Mouse (Mus musculus) heart, embryonic 12.5 days (tissue): ENCODE data around the gene Glb1. TPM values are rescaled to one million over a fixed set of nuclear protein-coding genes. Genes with fewer than 3 reads are reported as not detected.
"Not testable (repeated sequence)": the region's sequence is repeated elsewhere in the genome, so short reads cannot be mapped to it uniquely, and the experiment has no call there.

Experiments
- ATAC-seq: fragments of 200-750 bp; cut with Nextera tagmentation; 2 replicates; pipeline ENCODE4 v1.8.0; 2017; ENCODE audit warnings: moderate TSS enrichment, moderate library complexity; ENCODE audit not compliant: insufficient number of reproducible peaks, low FRiP score
- H3K27ac ChIP-seq: fragments of 300-500 bp; sonication (generic); 2 replicates; pipeline ENCODE4 v1.5.1; 2016; ENCODE audit warnings: mild to moderate bottlenecking, moderate library complexity; ENCODE audit not compliant: poor library complexity, severe bottlenecking
- H3K27me3 ChIP-seq: fragments of 300-500 bp; sonication (generic); replicated peaks from 2 replicates; pipeline ENCODE4 v1.6.1; 2016; ENCODE audit warnings: mild to moderate bottlenecking, moderate library complexity
- H3K36me3 ChIP-seq: fragments of 300-500 bp; sonication (generic); 2 replicates; pipeline ENCODE4 v1.6.1; 2016; ENCODE audit warnings: mild to moderate bottlenecking, moderate library complexity
- H3K4me1 ChIP-seq: fragments of 300-500 bp; sonication (generic); replicated peaks from 2 replicates; pipeline ENCODE4 v1.6.1; 2016; ENCODE audit warnings: mild to moderate bottlenecking
- H3K4me2 ChIP-seq: fragments of 300-500 bp; sonication (generic); 2 replicates; pipeline ENCODE4 v1.6.1; 2016; ENCODE audit warnings: mild to moderate bottlenecking, moderate library complexity
- H3K4me3 ChIP-seq: fragments of 300-500 bp; sonication (generic); 2 replicates; pipeline ENCODE4 v1.5.1; 2016; ENCODE audit warnings: mild to moderate bottlenecking
- H3K9ac ChIP-seq: fragments of 300-500 bp; sonication (generic); 2 replicates; pipeline ENCODE4 v1.6.1; 2016; ENCODE audit warnings: mild to moderate bottlenecking, moderate library complexity
- H3K9me3 ChIP-seq: fragments of 300-500 bp; sonication (generic); replicated peaks from 2 replicates; pipeline ENCODE4 v1.6.1; 2016; ENCODE audit warnings: mild to moderate bottlenecking, moderate library complexity
- WGBS: fragments of 180-500 bp; shearing (Covaris S2); methylation state at CpG from one replicate; pipeline ENCODE4 v1.1.7; 2016; 5-methylcytosine and 5-hydroxymethylcytosine counted together
- polyA plus RNA-seq: library from polyadenylated mRNA; unstranded; fragments of >200 nt; fragmentation: Nextera tagmentation; extraction: Ambion mirVana; gene quantifications from 2 replicates; pipeline ENCODE4 v1.2.1, GENCODE M21; 2016

The Glb1 gene
- 46.2 and 47.3 TPM in 2 replicates for polyA plus RNA-seq

DNA sequence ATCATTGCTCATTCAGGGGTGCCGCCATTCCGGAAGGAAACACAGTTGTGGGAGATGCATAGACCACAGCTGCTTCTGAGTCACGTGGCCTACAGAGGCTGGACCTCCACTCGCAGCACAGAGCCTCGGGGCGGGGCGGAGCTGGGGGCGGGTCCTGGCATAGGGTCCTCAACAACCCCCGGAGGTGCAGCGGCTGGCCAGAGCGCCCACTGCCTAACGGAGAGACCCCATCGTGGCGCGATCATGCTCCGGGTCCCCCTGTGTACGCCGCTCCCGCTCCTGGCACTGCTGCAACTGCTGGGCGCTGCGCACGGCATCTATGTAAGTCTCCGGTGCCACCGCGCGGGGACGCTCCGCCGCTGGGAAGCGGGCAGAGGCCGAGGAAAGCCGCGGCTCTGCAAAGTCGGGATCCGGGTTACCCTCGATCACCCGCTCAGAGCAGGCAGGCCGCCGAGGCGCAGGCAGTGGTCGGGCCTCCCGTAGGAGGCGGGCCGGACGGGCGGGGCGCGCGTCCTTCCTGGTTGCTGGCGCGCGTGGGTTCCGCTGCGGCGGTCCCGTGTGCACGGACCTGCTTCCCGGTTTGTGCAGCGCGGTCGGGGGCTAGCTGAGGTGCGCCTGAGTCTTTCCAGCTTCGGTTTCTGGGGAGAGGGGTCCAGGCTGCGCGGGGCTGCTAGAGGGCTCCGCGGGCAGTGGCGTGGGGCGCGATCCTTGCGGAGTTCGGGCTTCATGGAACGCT is at the start of gene Glb1, which contains the start of gene Tmppe:
TSS of gene Glb1 (plus strand) at position 128 of the 736 bp plus-strand sequence.
TSS of gene Tmppe (plus strand) at position 157 of the 736 bp plus-strand sequence.
- Histone ChIP-seq H3K9me3 (no peaks in the 10 kb centered on the region), H3K4me3 (peak within 1 kb of the TSS; percentile 93), H3K4me1 (peaks cover 11% of the 10 kb centered on the region; the same call in 1 of the 2 replicates), H3K9ac (peak within 1 kb of the TSS; percentile 88), H3K4me2 (peak within 1 kb of the TSS; percentile 89), H3K27me3 (no peaks in the 10 kb centered on the region), H3K36me3 (peaks cover 22% of the 10 kb centered on the region), H3K27ac (peak within 1 kb of the TSS; percentile 67)
- peak; percentile 97 for ATAC-seq
- under 1% methylated on average over 69 of the region's 73 CpGs for WGBS

DNA sequence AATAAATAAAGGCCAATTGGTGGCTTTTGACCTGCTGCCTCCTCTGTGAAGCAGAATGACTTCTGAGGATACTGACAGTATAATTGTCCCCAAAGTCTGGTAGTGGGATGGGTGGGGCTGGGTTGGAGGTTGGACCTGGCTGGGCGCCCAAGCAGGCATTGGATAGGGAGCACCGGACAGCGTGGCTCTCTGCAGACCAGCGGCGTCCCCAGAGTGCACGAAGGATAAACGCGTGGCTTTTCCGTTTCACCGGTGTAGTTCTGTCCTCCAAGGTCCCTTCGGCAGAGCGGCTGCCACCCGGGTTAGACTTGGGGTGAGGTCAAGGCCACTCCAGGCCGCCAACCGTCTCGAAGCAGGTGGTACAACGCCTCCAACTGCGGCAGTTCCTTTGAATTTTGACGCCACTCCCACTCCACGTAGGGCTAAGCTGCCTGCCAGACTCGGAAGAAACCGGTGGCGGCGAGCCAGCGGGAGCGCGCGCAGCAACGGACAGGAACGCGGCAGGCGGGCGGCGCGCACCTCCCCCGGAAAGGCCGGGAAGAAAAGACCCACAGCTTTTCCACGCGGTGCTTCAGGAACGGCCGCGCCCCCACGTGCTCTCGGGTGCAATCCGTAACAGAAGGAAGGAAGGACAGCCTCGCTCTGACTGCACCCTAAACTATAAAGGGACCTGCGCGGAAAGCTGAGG is 32.9 kb upstream of the Glb1 start:
- peak; percentile 75 for ATAC-seq
- no peaks in the 10 kb centered on the region for H3K27me3 ChIP-seq
- H3K9ac ChIP-seq = peak overlapping the region; percentile 71
- no peak overlapping the region for H3K27ac ChIP-seq
- 0 out of 2 replicates have a peak, but pooled peaks cover 4% of the 10 kb centered on the region for H3K4me1 ChIP-seq
- H3K4me3 ChIP-seq = peak overlapping the region; percentile 57
- WGBS = under 1% methylated on average over 48 of the region's 48 CpGs
- peak overlapping the region; percentile 76 for H3K4me2 ChIP-seq
- no peaks in the 10 kb centered on the region; the same call in 1 of the 2 replicates for H3K36me3 ChIP-seq
- no peaks in the 10 kb centered on the region for H3K9me3 ChIP-seq

DNA sequence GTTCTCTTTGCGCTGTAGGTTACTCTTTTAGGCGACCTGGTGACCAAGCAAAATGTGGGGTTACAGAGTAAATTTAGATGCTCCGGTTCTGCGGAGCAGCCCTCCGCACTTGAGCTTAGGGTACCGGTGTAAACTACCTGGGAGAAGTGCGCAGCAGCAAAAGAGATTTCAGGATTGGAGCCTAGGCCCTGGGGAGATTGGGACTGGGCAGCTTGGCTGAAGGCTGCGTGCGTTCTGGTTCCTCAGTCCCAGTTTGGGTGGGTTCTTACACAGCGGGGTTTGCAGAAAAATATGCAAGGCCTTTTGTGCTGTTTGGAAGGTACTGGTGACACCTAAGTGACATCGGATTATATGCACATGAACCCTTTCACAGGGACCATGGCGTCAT is 32.4 kb upstream of the Glb1 start:
- Histone ChIP-seq H3K4me2 (peak overlapping the region; percentile 76), H3K4me3 (peak overlapping the region; percentile 57), H3K27me3 (no peaks in the 10 kb centered on the region), H3K27ac (no peak overlapping the region), H3K9ac (peak overlapping the region; percentile 71), H3K36me3 (peaks cover 3% of the 10 kb centered on the region), H3K4me1 (0 out of 2 replicates have a peak, but pooled peaks cover 4% of the 10 kb centered on the region), H3K9me3 (no peaks in the 10 kb centered on the region)
- ATAC-seq = 0 out of 2 replicates have a peak, but pooled peaks have one; percentile 24
- 11% methylated on average over 12 of the region's 12 CpGs for WGBS

DNA sequence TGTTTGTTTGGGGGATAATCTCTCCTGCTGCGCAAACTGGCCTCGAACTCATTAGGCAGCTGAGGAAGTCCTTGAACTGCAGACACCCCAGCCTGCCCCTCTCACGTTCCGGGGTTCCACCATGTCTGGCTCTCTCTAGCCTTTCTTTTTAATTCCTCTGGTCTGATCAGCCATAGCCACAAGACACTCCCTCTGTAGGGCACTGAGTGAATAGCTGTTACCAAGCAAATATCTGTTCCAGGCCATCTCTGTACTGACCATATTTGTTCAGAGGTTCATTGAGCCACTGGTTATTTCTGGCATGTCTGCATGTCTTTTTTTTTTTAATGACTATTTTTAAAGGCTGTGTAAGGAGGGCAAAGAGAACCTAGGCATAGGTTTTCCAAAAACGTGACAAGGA is 31.5 kb upstream of the Glb1 start:
- H3K4me1 ChIP-seq, H3K9me3 ChIP-seq, H3K27ac ChIP-seq, H3K4me2 ChIP-seq, ATAC-seq, H3K27me3 ChIP-seq, H3K9ac ChIP-seq, H3K4me3 ChIP-seq: not testable (repeated sequence)
- 61% methylated on average over 5 of the region's 5 CpGs for WGBS
- H3K36me3 ChIP-seq = peaks cover 10% of the 10 kb centered on the region

DNA sequence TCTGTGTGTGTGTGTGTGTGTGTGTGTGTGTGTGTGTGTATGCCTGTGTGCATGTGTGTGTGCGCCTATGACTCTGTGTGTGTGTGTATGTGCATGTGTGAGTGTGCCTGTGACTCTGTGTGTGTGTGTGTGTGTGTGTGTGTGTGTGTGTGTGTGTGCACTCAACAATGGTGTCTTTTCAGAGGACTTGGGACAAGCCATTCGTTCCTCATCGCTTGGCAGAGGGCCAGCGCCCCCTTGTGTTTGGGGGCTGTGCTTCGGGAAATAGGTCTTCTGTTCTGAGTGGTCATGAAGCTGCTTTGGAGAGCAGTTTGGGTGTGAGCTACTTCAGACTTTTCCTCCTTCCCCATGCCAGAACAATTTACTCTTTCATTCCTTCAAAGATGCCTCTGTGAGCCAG is 29.2 kb upstream of the Glb1 start:
- not testable (repeated sequence) for H3K4me2 ChIP-seq, H3K27ac ChIP-seq, ATAC-seq, H3K4me1 ChIP-seq, H3K9ac ChIP-seq, H3K9me3 ChIP-seq, H3K27me3 ChIP-seq, H3K4me3 ChIP-seq
- H3K36me3 ChIP-seq = peaks cover 27% of the 10 kb centered on the region
- WGBS = 22% methylated on average over 5 of the region's 5 CpGs

DNA sequence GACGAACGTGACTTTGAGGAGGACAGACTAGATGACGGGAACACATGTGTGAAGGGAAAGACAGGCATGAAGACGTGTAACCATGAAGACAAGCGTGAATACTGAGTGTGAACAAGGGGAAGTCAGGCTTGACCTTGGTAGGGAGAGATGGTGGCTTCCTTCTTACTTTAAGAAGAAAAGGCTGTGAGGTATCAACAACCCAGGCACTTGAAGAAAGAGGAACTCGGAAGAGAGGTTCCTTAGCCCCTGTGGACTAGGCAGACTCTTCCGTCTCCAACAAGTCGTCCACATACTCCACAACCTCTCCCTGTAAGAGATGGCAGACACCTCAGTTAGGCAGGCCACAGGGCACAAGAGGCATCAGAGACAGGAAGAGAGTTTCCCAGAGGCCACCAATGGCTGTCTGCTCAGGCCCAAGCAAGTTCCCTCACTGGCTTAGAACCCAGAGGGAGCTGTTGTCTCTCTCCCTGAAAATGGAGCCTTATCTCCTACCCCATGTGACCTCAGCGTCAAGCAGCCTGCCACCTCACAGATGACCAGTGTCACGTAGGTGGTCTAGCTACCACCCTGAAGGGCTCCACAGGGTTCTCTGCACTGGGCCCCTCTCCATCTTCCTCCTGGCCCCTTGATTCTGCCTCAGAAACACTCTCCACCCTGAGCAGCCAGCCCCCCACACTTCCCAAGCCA is 25.5 kb upstream of the Glb1 start:
- no peak for ATAC-seq
- H3K27me3 ChIP-seq = no peaks in the 10 kb centered on the region
- WGBS = 78% methylated on average over 10 of the region's 10 CpGs
- H3K36me3 ChIP-seq = peaks cover 62% of the 10 kb centered on the region
- no peak overlapping the region for H3K27ac ChIP-seq
- H3K4me1 ChIP-seq = peaks cover 12% of the 10 kb centered on the region
- no peak overlapping the region for H3K4me2 ChIP-seq
- no peaks in the 10 kb centered on the region for H3K9me3 ChIP-seq
- H3K9ac ChIP-seq = no peak overlapping the region
- H3K4me3 ChIP-seq = no peak overlapping the region

DNA sequence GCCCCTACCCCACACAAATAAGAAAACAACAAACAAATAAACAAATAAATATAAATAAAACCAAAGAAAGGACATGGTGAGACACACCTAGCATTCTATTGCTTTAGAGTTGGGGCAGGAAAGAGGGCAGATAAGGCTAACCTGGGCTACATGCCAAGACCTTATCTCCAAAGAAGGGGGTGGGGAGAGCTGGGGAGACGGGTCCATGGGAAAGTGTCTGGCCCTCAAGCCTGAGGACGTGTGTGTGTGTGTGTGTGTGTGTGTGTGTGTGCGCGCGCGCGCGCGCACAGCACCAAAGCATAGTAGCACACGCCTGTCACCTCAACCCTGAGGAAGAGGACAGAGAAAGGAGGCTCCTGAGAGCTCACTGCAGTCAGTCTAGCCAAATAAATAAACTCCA is 23.7 kb upstream of the Glb1 start:
- no peak overlapping the region for H3K27ac ChIP-seq
- 66% methylated on average over 10 of the region's 10 CpGs for WGBS
- H3K4me1 ChIP-seq = peaks cover 14% of the 10 kb centered on the region
- peak; percentile 66; the same call in 1 of the 2 replicates for ATAC-seq
- H3K4me2 ChIP-seq = no peak overlapping the region
- H3K27me3 ChIP-seq = no peaks in the 10 kb centered on the region
- no peak overlapping the region for H3K4me3 ChIP-seq
- no peaks in the 10 kb centered on the region for H3K9me3 ChIP-seq
- peaks cover 71% of the 10 kb centered on the region for H3K36me3 ChIP-seq
- H3K9ac ChIP-seq = no peak overlapping the region

DNA sequence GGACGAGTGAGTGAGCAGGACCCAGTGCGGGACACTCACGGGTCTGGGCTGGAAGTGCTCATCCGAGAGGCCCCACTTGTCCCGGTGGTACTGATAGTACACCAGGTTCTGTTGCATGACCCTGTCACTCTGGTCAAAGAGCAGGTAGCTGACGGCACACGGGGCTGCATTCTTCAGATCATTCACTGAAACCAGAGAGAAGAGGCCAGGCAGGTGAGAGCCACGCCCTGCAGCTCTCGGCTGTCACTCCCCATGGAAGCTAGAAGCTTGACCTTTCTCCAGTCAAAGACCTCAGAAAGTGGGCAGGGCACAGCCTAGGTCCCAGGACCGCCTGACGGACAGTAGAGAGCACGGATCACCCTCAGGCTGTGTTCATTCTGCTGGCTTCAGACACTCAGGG is 21.0 kb upstream of the Glb1 start:
- WGBS = 84% methylated on average over 12 of the region's 12 CpGs
- Histone ChIP-seq H3K4me1 (peaks cover 14% of the 10 kb centered on the region), H3K27me3 (no peaks in the 10 kb centered on the region), H3K36me3 (peaks cover 79% of the 10 kb centered on the region), H3K27ac (no peak overlapping the region), H3K4me3 (no peak overlapping the region), H3K9ac (no peak overlapping the region), H3K9me3 (no peaks in the 10 kb centered on the region), H3K4me2 (no peak overlapping the region)
- ATAC-seq = no peak

DNA sequence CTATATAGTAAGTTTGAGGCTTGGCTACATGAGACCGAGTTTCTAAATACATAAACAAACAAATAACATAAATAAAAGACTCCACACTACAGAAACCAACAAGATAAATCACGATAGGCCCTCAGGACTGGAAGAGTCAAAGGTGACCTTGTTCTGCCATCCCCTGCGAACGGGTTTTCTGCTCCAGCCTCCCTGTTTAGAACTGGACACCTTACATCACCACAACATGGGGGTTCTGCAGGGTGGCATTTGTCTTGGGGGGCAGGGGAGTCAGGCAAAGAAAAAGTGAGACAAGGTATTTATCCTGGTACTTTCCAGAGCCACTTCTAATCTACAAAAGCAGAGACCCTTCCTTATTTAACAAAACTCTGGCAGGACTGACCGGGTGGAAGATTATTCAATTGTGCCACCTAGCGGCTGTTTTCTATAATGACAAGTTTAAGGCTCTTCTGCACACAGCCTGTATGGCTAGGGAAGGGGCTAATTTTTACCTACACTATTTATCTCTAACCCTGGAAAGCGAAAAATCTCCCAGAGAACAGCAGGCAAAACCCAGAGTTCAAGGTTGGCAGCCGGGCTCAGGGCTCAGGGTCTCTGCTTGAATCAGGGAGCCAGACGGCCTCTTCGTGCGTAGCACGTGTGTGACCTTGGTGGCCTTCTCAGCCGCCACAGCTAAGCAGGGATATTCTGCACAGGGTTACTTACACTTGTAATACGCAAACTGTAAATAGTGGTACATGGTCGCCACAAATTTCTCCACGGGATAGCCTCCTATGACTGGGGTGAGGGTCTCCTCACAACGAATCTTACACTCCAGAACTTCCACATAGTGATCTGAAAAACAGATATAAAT is 19.8 kb upstream of the Glb1 start:
- no peaks in the 10 kb centered on the region for H3K27me3 ChIP-seq
- no peaks in the 10 kb centered on the region for H3K9me3 ChIP-seq
- ATAC-seq = peak; percentile 43
- H3K36me3 ChIP-seq = peaks cover 82% of the 10 kb centered on the region
- no peak overlapping the region for H3K4me3 ChIP-seq
- 65% methylated on average over 17 of the region's 17 CpGs for WGBS
- peaks cover 15% of the 10 kb centered on the region for H3K4me1 ChIP-seq
- H3K27ac ChIP-seq = no peak overlapping the region
- no peak overlapping the region for H3K9ac ChIP-seq
- no peak overlapping the region for H3K4me2 ChIP-seq

DNA sequence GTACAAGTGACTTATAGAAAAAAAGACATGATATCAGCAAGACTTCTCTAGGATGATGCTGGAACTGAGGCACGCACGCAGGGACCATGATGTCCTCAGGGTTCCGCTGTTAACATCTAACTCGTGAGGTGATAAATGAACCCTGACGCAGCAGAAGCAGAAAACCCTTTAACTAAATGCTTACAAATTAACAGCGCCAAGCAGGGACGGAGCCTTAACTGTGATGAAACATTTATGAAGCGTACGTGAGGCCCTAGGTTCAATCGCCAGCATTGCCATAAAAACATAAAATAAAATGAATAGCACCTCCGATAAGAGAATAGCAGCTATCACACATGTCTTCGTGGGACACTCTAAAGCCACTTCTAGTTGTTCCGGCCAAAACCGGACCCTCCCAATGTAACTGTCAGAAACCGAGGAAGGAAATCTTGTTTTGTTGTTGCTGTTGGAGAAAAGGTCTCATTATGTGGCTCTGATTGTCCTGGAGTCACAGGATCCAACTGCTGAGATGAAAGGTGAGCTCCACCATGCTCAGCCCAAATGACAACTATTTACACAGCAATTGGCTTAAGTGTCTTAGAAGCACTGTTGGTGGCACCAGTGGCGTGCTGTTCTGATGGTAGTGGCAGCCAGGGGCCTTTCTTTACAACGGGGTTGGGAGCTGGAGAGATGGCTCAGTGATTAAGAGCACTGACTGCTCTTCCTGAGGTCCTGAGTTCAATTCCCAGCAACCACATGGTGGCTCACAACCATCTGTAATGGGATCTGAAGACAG is 17.8 kb upstream of the Glb1 start:
- no peak overlapping the region for H3K9ac ChIP-seq
- peaks cover 64% of the 10 kb centered on the region for H3K36me3 ChIP-seq
- peaks cover 22% of the 10 kb centered on the region for H3K4me1 ChIP-seq
- H3K27ac ChIP-seq = no peak overlapping the region
- 86% methylated on average over 17 of the region's 17 CpGs for WGBS
- no peaks in the 10 kb centered on the region for H3K27me3 ChIP-seq
- ATAC-seq = no peak
- no peak overlapping the region for H3K4me2 ChIP-seq
- H3K4me3 ChIP-seq = no peak overlapping the region
- H3K9me3 ChIP-seq = no peaks in the 10 kb centered on the region
